Mouse (Mus musculus) MEL (cell line): ENCODE results near the gene Krt18. TPM values are rescaled to one million over a fixed set of nuclear protein-coding genes. Genes with fewer than 3 reads are reported as not detected.

Source experiments
- DNase-seq: peaks from one replicate; pipeline ENCODE4 v3.0.0; 2011; ENCODE audit warnings: low read depth, low spot score
- H3K27ac ChIP-seq: 2 replicates; pipeline ENCODE4 v1.5.1; 2012; ENCODE audit warnings: low read depth, mild to moderate bottlenecking, control low read depth, low read length, moderate library complexity; ENCODE audit not compliant: control insufficient read depth
- H3K27me3 ChIP-seq, 2 experiments: fragments of 150-350 bp in 1 of 2; sonication (generic) in 1 of 2; 2 replicates each; pipeline ENCODE4 v1.6.1; 2012; ENCODE audit warnings: low read length in 2 of 2, mild to moderate bottlenecking in 2 of 2, improper control_type of control experiment in 1 of 2, moderate library complexity in 1 of 2; ENCODE audit not compliant: insufficient read depth in 2 of 2, control insufficient read depth in 1 of 2
- H3K36me3 ChIP-seq, 2 experiments: 2 replicates each; pipeline ENCODE4 v1.6.1; 2012 to 2014; ENCODE audit warnings: low read length in 2 of 2, improper control_type of control experiment in 1 of 2, inconsistent platforms in 1 of 2, mild to moderate bottlenecking in 1 of 2; ENCODE audit not compliant: insufficient read depth in 2 of 2, control insufficient read depth in 1 of 2
- H3K4me1 ChIP-seq, 2 experiments: fragments of 150-350 bp in 1 of 2; sonication (generic) in 1 of 2; 2 replicates each; pipeline ENCODE4 v1.6.1; 2012; ENCODE audit warnings: low read length in 2 of 2, improper control_type of control experiment in 1 of 2, mild to moderate bottlenecking in 1 of 2; ENCODE audit not compliant: insufficient read depth in 2 of 2, control insufficient read depth in 1 of 2
- H3K4me3 ChIP-seq, 2 experiments: fragments of 150-350 bp in 1 of 2; sonication (generic) in 1 of 2; 2 replicates each; pipeline ENCODE4 v1.5.1; 2012; ENCODE audit warnings: low read depth in 2 of 2, low read length in 2 of 2, mild to moderate bottlenecking in 2 of 2, moderate library complexity in 2 of 2, control low read depth in 1 of 2, improper control_type of control experiment in 1 of 2; ENCODE audit not compliant: control insufficient read depth in 1 of 2, insufficient read depth in 1 of 2
- H3K79me2 ChIP-seq: 2 replicates; pipeline ENCODE4 v1.6.1; 2012; ENCODE audit warnings: mild to moderate bottlenecking, low read length, moderate library complexity; ENCODE audit not compliant: control insufficient read depth, poor library complexity, insufficient read depth
- H3K9ac ChIP-seq: 2 replicates; pipeline ENCODE4 v1.6.1; 2012; ENCODE audit warnings: low read depth, mild to moderate bottlenecking, control low read depth, low read length, moderate library complexity; ENCODE audit not compliant: control insufficient read depth, poor library complexity, severe bottlenecking
- H3K9me3 ChIP-seq: fragments of 150-350 bp; sonication (generic); replicated peaks from 2 replicates; pipeline ENCODE4 v1.6.1; 2012; ENCODE audit warnings: mild to moderate bottlenecking, low read length, improper control_type of control experiment, moderate library complexity; ENCODE audit not compliant: insufficient read depth
- BHLHE40 ChIP-seq: IDR thresholded peaks from 2 replicates; pipeline ENCODE4 v1.6.1; 2012; ENCODE audit warnings: low read depth, mild to moderate bottlenecking, inconsistent platforms, low read length, improper control_type of control experiment, borderline replicate concordance
- CHD1 ChIP-seq: IDR thresholded peaks from 2 replicates; pipeline ENCODE4 v1.6.1; 2012; ENCODE audit warnings: low read depth, mild to moderate bottlenecking, inconsistent platforms, low read length, improper control_type of control experiment
- CHD2 ChIP-seq: IDR thresholded peaks from 2 replicates; pipeline ENCODE4 v1.6.1; 2011; ENCODE audit warnings: low read length, improper control_type of control experiment
- CTCF ChIP-seq, 3 experiments: IDR thresholded peaks in 2 of 3; conservative IDR thresholded peaks in 1 of 3; 2 replicates each; pipeline ENCODE4 v1.5.1; 2011 to 2012; ENCODE audit warnings: low read length in 3 of 3, low read depth in 2 of 3, mild to moderate bottlenecking in 2 of 3, improper control_type of control experiment in 1 of 3, inconsistent platforms in 1 of 3, mixed read lengths in 1 of 3, moderate library complexity in 1 of 3; ENCODE audit not compliant: control insufficient read depth in 1 of 3, insufficient read depth in 1 of 3, poor library complexity in 1 of 3, severe bottlenecking in 1 of 3
- E2F4 ChIP-seq: IDR thresholded peaks from 2 replicates; pipeline ENCODE4 v1.6.1; 2011; ENCODE audit warnings: low read depth, low read length, improper control_type of control experiment, borderline replicate concordance
- ELF1 ChIP-seq: IDR thresholded peaks from 2 replicates; pipeline ENCODE4 v1.6.1; 2014; ENCODE audit warnings: low read depth, mild to moderate bottlenecking, inconsistent platforms, low read length, improper control_type of control experiment, moderate library complexity
- EP300 ChIP-seq, 2 experiments: IDR thresholded peaks; 2 replicates each; pipeline ENCODE4 v1.6.1; 2011; ENCODE audit warnings: improper control_type of control experiment in 2 of 2, low read length in 2 of 2, low read depth in 1 of 2, mild to moderate bottlenecking in 1 of 2
- ETS1 ChIP-seq: IDR thresholded peaks from 2 replicates; pipeline ENCODE4 v1.6.1; 2012; ENCODE audit warnings: low read depth, mild to moderate bottlenecking, inconsistent platforms, low read length, improper control_type of control experiment, moderate library complexity
- GABPA ChIP-seq: IDR thresholded peaks from 2 replicates; pipeline ENCODE4 v1.6.1; 2012; ENCODE audit warnings: low read depth, mild to moderate bottlenecking, inconsistent platforms, low read length, improper control_type of control experiment, moderate library complexity
- GATA1 ChIP-seq: IDR thresholded peaks from 2 replicates; pipeline ENCODE4 v1.6.1; 2011; ENCODE audit warnings: low read depth, low read length, improper control_type of control experiment
- JUND ChIP-seq: IDR thresholded peaks from 2 replicates; pipeline ENCODE4 v1.6.1; 2011; ENCODE audit warnings: low read depth, mild to moderate bottlenecking, improper control_type of control experiment, low read length
- KAT2A ChIP-seq: conservative IDR thresholded peaks from 2 replicates; pipeline ENCODE4 v1.6.1; 2012; ENCODE audit warnings: low read depth, low read length, improper control_type of control experiment, inconsistent platforms
- MAFK ChIP-seq: IDR thresholded peaks from 2 replicates; pipeline ENCODE4 v1.6.1; 2011; ENCODE audit warnings: low read depth, mild to moderate bottlenecking, low read length, improper control_type of control experiment, borderline replicate concordance
- MAX ChIP-seq: IDR thresholded peaks from 2 replicates; pipeline ENCODE4 v1.6.1; 2011; ENCODE audit warnings: low read length, improper control_type of control experiment
- MAZ ChIP-seq: IDR thresholded peaks from 2 replicates; pipeline ENCODE4 v1.6.1; 2012; ENCODE audit warnings: low read depth, mild to moderate bottlenecking, inconsistent platforms, low read length, improper control_type of control experiment
- MEF2A ChIP-seq: IDR thresholded peaks from 2 replicates; pipeline ENCODE4 v1.6.1; 2014; ENCODE audit warnings: low read depth, mild to moderate bottlenecking, inconsistent platforms, low read length, improper control_type of control experiment; ENCODE audit not compliant: poor library complexity, insufficient replicate concordance, severe bottlenecking; ENCODE audit errors: extremely low read depth
- MXI1 ChIP-seq: IDR thresholded peaks from 2 replicates; pipeline ENCODE4 v1.6.1; 2011; ENCODE audit warnings: mild to moderate bottlenecking, low read depth, low read length, improper control_type of control experiment
- MYB ChIP-seq: IDR thresholded peaks from 2 replicates; pipeline ENCODE4 v1.6.1; 2011; ENCODE audit warnings: mild to moderate bottlenecking, low read depth, low read length, improper control_type of control experiment
- MYC ChIP-seq: IDR thresholded peaks from 2 replicates; pipeline ENCODE4 v1.6.1; 2011; ENCODE audit warnings: low read depth, mild to moderate bottlenecking, low read length, improper control_type of control experiment, moderate library complexity
- NELFE ChIP-seq: IDR thresholded peaks from 2 replicates; pipeline ENCODE4 v1.6.1; 2011; ENCODE audit warnings: low read depth, low read length, improper control_type of control experiment
- POLR2A ChIP-seq, 2 experiments: IDR thresholded peaks; 2 replicates each; pipeline ENCODE4 v1.6.1; 2011 to 2012; ENCODE audit warnings: low read length in 2 of 2, mild to moderate bottlenecking in 2 of 2, control low read depth in 1 of 2, improper control_type of control experiment in 1 of 2, low read depth in 1 of 2, moderate library complexity in 1 of 2; ENCODE audit not compliant: control insufficient read depth in 1 of 2, insufficient read depth in 1 of 2, poor library complexity in 1 of 2
- POLR2AphosphoS2 ChIP-seq: IDR thresholded peaks from 2 replicates; pipeline ENCODE4 v1.6.1; 2011; ENCODE audit warnings: low read length, improper control_type of control experiment
- POLR2AphosphoS5 ChIP-seq: IDR thresholded peaks from 2 replicates; pipeline ENCODE4 v1.6.1; 2012; ENCODE audit warnings: low read depth, borderline replicate concordance, mild to moderate bottlenecking, inconsistent platforms, low read length, moderate library complexity, mixed read lengths
- RAD21 ChIP-seq: IDR thresholded peaks from 2 replicates; pipeline ENCODE4 v1.6.1; 2011; ENCODE audit warnings: mild to moderate bottlenecking, low read depth, low read length, improper control_type of control experiment
- SIN3A ChIP-seq: IDR thresholded peaks from 2 replicates; pipeline ENCODE4 v1.6.1; 2012; ENCODE audit warnings: low read length, improper control_type of control experiment, inconsistent platforms
- SMC3 ChIP-seq: IDR thresholded peaks from 2 replicates; pipeline ENCODE4 v1.6.1; 2011; ENCODE audit warnings: low read depth, low read length, improper control_type of control experiment
- TAL1 ChIP-seq: IDR thresholded peaks from 2 replicates; pipeline ENCODE4 v1.6.1; 2012; ENCODE audit warnings: mild to moderate bottlenecking, inconsistent platforms, low read length, moderate library complexity, mixed read lengths
- TBP ChIP-seq: IDR thresholded peaks from 2 replicates; pipeline ENCODE4 v1.8.0; 2011; ENCODE audit warnings: low read depth, low read length, improper control_type of control experiment
- TCF12 ChIP-seq: IDR thresholded peaks from 2 replicates; pipeline ENCODE4 v1.6.1; 2014; ENCODE audit warnings: low read depth, mild to moderate bottlenecking, inconsistent platforms, low read length, improper control_type of control experiment, moderate library complexity
- UBTF ChIP-seq: IDR thresholded peaks from 2 replicates; pipeline ENCODE4 v1.6.1; 2012; ENCODE audit warnings: low read depth, mild to moderate bottlenecking, inconsistent platforms, low read length, improper control_type of control experiment, moderate library complexity, borderline replicate concordance; ENCODE audit not compliant: insufficient read depth
- USF2 ChIP-seq, 2 experiments: IDR thresholded peaks; 2 replicates each; pipeline ENCODE4 v1.6.1; 2011 to 2012; ENCODE audit warnings: improper control_type of control experiment in 2 of 2, low read length in 2 of 2, borderline replicate concordance in 1 of 2, inconsistent platforms in 1 of 2, low read depth in 1 of 2, mild to moderate bottlenecking in 1 of 2; ENCODE audit not compliant: insufficient read depth in 1 of 2
- ZMIZ1 ChIP-seq: IDR thresholded peaks from 2 replicates; pipeline ENCODE4 v1.6.1; 2012; ENCODE audit warnings: low read depth, mild to moderate bottlenecking, inconsistent platforms, low read length, improper control_type of control experiment, moderate library complexity
- ZNF384 ChIP-seq: IDR thresholded peaks from 2 replicates; pipeline ENCODE4 v1.6.1; 2012; ENCODE audit warnings: low read depth, mild to moderate bottlenecking, inconsistent platforms, low read length, improper control_type of control experiment
- polyA plus RNA-seq, 2 experiments: library from polyadenylated mRNA; stranded (reverse) in 1 of 2; unstranded in 1 of 2; fragments of >175 nt in 1 of 2; fragments of >200 nt in 1 of 2; gene quantifications; 2 replicates each; pipeline versions ENCODE4 v1.2.1 to v1.2.4; 2012; ENCODE audit warnings: low replicate concordance in 2 of 2, low read depth in 1 of 2; ENCODE audit not compliant: insufficient read length in 2 of 2, insufficient read depth in 1 of 2, missing spikeins in 1 of 2
- total RNA-seq: library from RNA; depleted of rRNA; stranded (reverse); fragments of 300-350 nt; gene quantifications from 2 replicates; pipeline ENCODE4 v1.2.3, GENCODE M21; 2012

The Krt18 gene
- total and polyA plus RNA-seq, 3 experiments = 0.08 TPM; not detected in 2

DNA sequence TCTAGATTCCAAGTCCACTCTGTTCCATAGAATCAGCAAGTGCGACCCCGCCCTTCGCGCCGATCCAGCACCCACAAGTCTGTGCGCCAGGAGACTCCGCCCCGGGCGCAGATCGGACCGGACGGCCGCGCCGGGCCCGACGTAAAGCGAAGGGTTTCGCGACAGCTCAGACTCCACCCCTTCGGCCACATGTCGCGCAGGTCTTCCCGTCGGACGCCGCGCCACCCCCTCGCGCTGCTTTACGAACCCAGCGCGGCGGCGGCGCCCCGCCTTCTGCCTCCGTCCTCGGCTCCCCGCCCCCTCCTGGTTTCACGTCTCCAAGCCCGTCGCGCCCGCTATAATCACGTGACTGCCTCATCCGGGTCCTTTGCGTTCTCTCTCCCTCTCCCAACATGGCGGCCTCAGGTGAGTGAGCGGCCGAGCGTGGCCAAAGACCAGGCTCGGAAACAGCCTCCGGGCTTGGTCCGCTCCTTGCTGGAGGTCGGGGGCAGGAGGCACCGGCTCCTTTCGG is 45.6 kb downstream of the Krt18 start, which contains the start of gene Eif4b (continued):
- TF ChIP-seq EP300 (IDR thresholded peaks at IDR 0.05; ENCODE audit: low read depth in 1 of 2, low read length in 2 of 2) (no peak), E2F4 (no peak; the same call in 1 of the 2 replicates)
- TF ChIP-seq, all 39 proteins: peak for 16

DNA sequence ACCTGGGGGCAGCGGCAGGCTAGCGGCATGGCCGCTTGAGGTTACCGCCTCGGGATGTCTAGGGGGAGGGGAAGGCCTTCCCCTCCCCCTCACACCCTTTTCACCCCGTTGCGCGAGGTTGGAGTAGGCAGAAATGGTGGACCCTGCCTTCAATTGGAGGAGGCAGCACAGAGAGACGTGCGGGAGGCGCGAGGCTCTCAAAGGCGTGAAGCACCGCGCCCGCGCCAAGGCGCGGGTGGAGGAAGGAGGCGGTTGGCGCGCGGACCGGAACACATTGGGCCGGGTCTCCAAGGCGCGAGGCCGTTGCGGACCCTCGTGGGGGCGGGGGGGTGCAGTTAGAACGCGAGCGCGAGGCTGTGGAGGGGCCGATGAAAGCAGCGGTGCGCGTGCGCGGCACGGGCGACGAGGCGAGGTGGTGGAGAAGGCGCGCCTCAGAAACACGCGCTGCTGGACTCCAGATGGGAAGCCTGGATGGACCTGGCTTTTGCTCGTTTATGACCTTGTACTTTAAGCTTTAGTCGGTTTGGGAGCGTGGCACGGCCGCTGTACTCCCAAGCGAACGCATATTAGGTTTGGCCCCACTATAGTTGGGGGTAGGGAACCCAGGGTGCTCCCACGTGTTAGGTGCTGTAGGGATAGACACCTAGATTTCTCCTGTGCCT is 46.2 kb downstream of the Krt18 start:
- Histone ChIP-seq H3K9ac (peak overlapping the region; percentile 94), H3K9me3 (no peaks in the 10 kb centered on the region), H3K4me3 (peak overlapping the region; percentile 90 to 92), H3K27ac (peak overlapping the region; percentile 79), H3K27me3 (no peaks in the 10 kb centered on the region), H3K36me3 (peaks cover 19 to 57% of the 10 kb centered on the region in 2 experiments), H3K4me1 (peaks cover 13 to 38% of the 10 kb centered on the region in 2 experiments), H3K79me2 (peaks cover 56% of the 10 kb centered on the region)
- DNase-seq = peak; percentile 83
- TF ChIP-seq TBP (no peak), CTCF (IDR thresholded peaks at IDR 0.05 in 2 of 3, conservative IDR thresholded peaks at IDR 0.05 in 1 of 3; ENCODE audit: control insufficient read depth in 1 of 3, insufficient read depth in 1 of 3, low read depth in 2 of 3, low read length in 3 of 3, poor library complexity in 1 of 3, severe bottlenecking in 1 of 3) (no peak), CHD2 (peak; percentile 89), UBTF (0 out of 2 replicates have a peak, but pooled peaks have one; percentile 9), MAX (peak; percentile 96), MAFK (no peak), JUND (no peak; the same call in 1 of the 2 replicates), GATA1 (no peak), ZNF384 (no peak), POLR2AphosphoS2 (peak; percentile 89), NELFE (peak; percentile 64), GABPA (no peak), POLR2A (IDR thresholded peaks at IDR 0.05; ENCODE audit: control insufficient read depth in 1 of 2, insufficient read depth in 1 of 2, low read depth in 1 of 2, low read length in 2 of 2, poor library complexity in 1 of 2) (peak in 1 of 2 experiments; percentile 32; a peak in 3 of 4 replicates), MYC (peak; percentile 100), MEF2A (no peak), TAL1 (no peak), MYB (no peak; the same call in 1 of the 2 replicates), MAZ (peak; percentile 12; the same call in 1 of the 2 replicates), POLR2AphosphoS5 (no peak), BHLHE40 (peak; percentile 25; the same call in 1 of the 2 replicates), CHD1 (peak; percentile 47; the same call in 1 of the 2 replicates), KAT2A (no peak), EP300 (IDR thresholded peaks at IDR 0.05; ENCODE audit: low read depth in 1 of 2, low read length in 2 of 2) (peak in 1 of 2 experiments; percentile 51; a peak in 2 of 4 replicates), USF2 (IDR thresholded peaks at IDR 0.05; ENCODE audit: borderline replicate concordance in 1 of 2, insufficient read depth in 1 of 2, low read depth in 1 of 2, low read length in 2 of 2) (no peak), ZMIZ1 (peak; percentile 59; the same call in 1 of the 2 replicates), TCF12 (0 out of 2 replicates have a peak, but pooled peaks have one; percentile 6), SMC3 (no peak), ELF1 (no peak), MXI1 (peak; percentile 99), ETS1 (no peak), RAD21 (no peak), SIN3A (peak; percentile 87)
